Comparison of ENCODE assay signal across 27 mouse cellular contexts in genomic region chr1:152916936-152917335, GRCm38 (mm10). TPM values are rescaled to one million over a fixed set of nuclear protein-coding genes. Genes with fewer than 3 reads are reported as not detected.
DNase-seq lines count a peak whose midpoint lies in the region; ATAC-seq and TF ChIP-seq lines count a peak whose summit lies in the region.
"Had no signal": no experiment of that assay in that cellular context is flagged by ENCODE, and none has a peak within 500 bp of the region (broad histone marks: within the 10 kb centered on the region; RNA-seq: fewer than 3 reads in every experiment).

No protein-coding gene starts in this region.

- no peak for TF ChIP-seq EP300 in stomach, postnatal 0 days (optimal IDR thresholded peaks at IDR 0.05)

- peak; percentile 95 for DNase-seq in R1 (ENCODE audit: low read depth, low spot score)
- no peak for DNase-seq in stomach, postnatal 0 days (ENCODE audit: low spot score)
- no peak for DNase-seq in kidney, adult 18-20 months
- no peak for DNase-seq in hindbrain, postnatal 0 days (ENCODE audit: low spot score)
- no peak for DNase-seq in layer of hippocampus, adult 9-10 months (ENCODE audit: low spot score)
- DNase-seq: adrenal gland, postnatal 10 days; adrenal gland, postnatal 36 days; B cell, adult 2 months; cerebellum, adult 18-20 months; cerebellum, adult 9-10 months; cerebellum, postnatal 14 days; forebrain, postnatal 0 days; gastrocnemius, adult 2 months; gastrocnemius, postnatal 14 days; heart, adult 18-20 months; kidney, adult 11 months had no signal

- no peak overlapping the region for H3K9ac ChIP-seq in intestine, embryonic 15.5 days
- no peak overlapping the region for H3K9ac ChIP-seq in intestine, embryonic 16.5 days (ENCODE audit: low read depth, low read length)
- H3K9ac ChIP-seq in stomach, postnatal 0 days (ENCODE audit: low read length) = no peak overlapping the region
- no peak overlapping the region for H3K9ac ChIP-seq in hindbrain, postnatal 0 days (replicated peaks; ENCODE audit: low read length)
- H3K9ac ChIP-seq: embryonic facial prominence, embryonic 12.5 days; embryonic facial prominence, embryonic 15.5 days; forebrain, postnatal 0 days; heart, embryonic 13.5 days; hindbrain, embryonic 12.5 days; hindbrain, embryonic 15.5 days had no signal

- H3K4me2 ChIP-seq in intestine, embryonic 15.5 days (replicated peaks) = no peak overlapping the region
- no peak overlapping the region for H3K4me2 ChIP-seq in intestine, embryonic 16.5 days (ENCODE audit: low read depth, low read length)
- no peak overlapping the region for H3K4me2 ChIP-seq in stomach, postnatal 0 days (replicated peaks; ENCODE audit: low read depth)
- H3K4me2 ChIP-seq in hindbrain, postnatal 0 days (ENCODE audit: low read depth, low read length) = no peak overlapping the region
- H3K4me2 ChIP-seq: embryonic facial prominence, embryonic 12.5 days; embryonic facial prominence, embryonic 15.5 days; heart, embryonic 13.5 days; hindbrain, embryonic 12.5 days; hindbrain, embryonic 15.5 days had no signal

- no peaks in the 10 kb centered on the region for H3K27me3 ChIP-seq in intestine, embryonic 15.5 days (replicated peaks)
- no peaks in the 10 kb centered on the region for H3K27me3 ChIP-seq in intestine, embryonic 16.5 days (replicated peaks; ENCODE audit: control insufficient read depth, insufficient read depth, low read length)
- H3K27me3 ChIP-seq in stomach, postnatal 0 days (ENCODE audit: control insufficient read depth, insufficient read depth, low read length) = no peaks in the 10 kb centered on the region
- no peaks in the 10 kb centered on the region for H3K27me3 ChIP-seq in hindbrain, postnatal 0 days (ENCODE audit: insufficient read depth, low read length)
- H3K27me3 ChIP-seq: CH12.LX; embryonic facial prominence, embryonic 12.5 days; embryonic facial prominence, embryonic 15.5 days; heart, embryonic 13.5 days; hindbrain, embryonic 12.5 days; hindbrain, embryonic 15.5 days had no signal

- no peaks in the 10 kb centered on the region for H3K36me3 ChIP-seq in intestine, embryonic 15.5 days
- no peaks in the 10 kb centered on the region for H3K36me3 ChIP-seq in intestine, embryonic 16.5 days (ENCODE audit: control insufficient read depth, insufficient read depth, low read length)
- no peaks in the 10 kb centered on the region for H3K36me3 ChIP-seq in stomach, postnatal 0 days (ENCODE audit: control insufficient read depth, insufficient read depth, low read length)
- no peaks in the 10 kb centered on the region for H3K36me3 ChIP-seq in hindbrain, postnatal 0 days (ENCODE audit: insufficient read depth, low read length)
- H3K36me3 ChIP-seq: embryonic facial prominence, embryonic 12.5 days; embryonic facial prominence, embryonic 15.5 days; G1E; heart, embryonic 13.5 days; hindbrain, embryonic 12.5 days; hindbrain, embryonic 15.5 days had no signal

- no peak overlapping the region for H3K27ac ChIP-seq in intestine, embryonic 15.5 days
- H3K27ac ChIP-seq in intestine, embryonic 16.5 days (ENCODE audit: low read length) = no peak overlapping the region
- H3K27ac ChIP-seq in stomach, postnatal 0 days (replicated peaks) = no peak overlapping the region
- no peak overlapping the region for H3K27ac ChIP-seq in hindbrain, postnatal 0 days
- H3K27ac ChIP-seq: embryonic facial prominence, embryonic 12.5 days; embryonic facial prominence, embryonic 15.5 days; gastrocnemius, adult 2 months; heart, embryonic 13.5 days; hindbrain, embryonic 12.5 days; hindbrain, embryonic 15.5 days had no signal

- ATAC-seq in intestine, embryonic 15.5 days = 0 out of 2 replicates have a peak, but pooled peaks have one; percentile 34
- ATAC-seq in intestine, embryonic 16.5 days = no peak; the same call in 1 of the 2 replicates
- ATAC-seq in stomach, postnatal 0 days (ENCODE audit: low FRiP score, low TSS enrichment) = 0 out of 2 replicates have a peak, but pooled peaks have one; percentile 38
- ATAC-seq in hindbrain, postnatal 0 days = no peak
- ATAC-seq: forebrain, embryonic 14.5 days; forebrain, postnatal 0 days had no signal

- 0 out of 2 replicates have a peak, but pooled peaks cover 3% of the 10 kb centered on the region for H3K4me1 ChIP-seq in intestine, embryonic 15.5 days (replicated peaks)
- peaks cover 4% of the 10 kb centered on the region for H3K4me1 ChIP-seq in intestine, embryonic 16.5 days (ENCODE audit: control insufficient read depth, insufficient read depth, low read length)
- H3K4me1 ChIP-seq in stomach, postnatal 0 days (replicated peaks; ENCODE audit: control insufficient read depth, insufficient read depth) = no peaks in the 10 kb centered on the region
- no peaks in the 10 kb centered on the region for H3K4me1 ChIP-seq in hindbrain, postnatal 0 days (ENCODE audit: insufficient read depth, low read length)
- H3K4me1 ChIP-seq: embryonic facial prominence, embryonic 12.5 days; embryonic facial prominence, embryonic 15.5 days; hindbrain, embryonic 12.5 days; hindbrain, embryonic 15.5 days had no signal

- WGBS in intestine, embryonic 15.5 days = 77% methylated on average over 5 of the region's 5 CpGs
- WGBS in intestine, embryonic 16.5 days = 65% methylated on average over 5 of the region's 5 CpGs
- 61% methylated on average over 5 of the region's 5 CpGs for WGBS in stomach, postnatal 0 days
- 89% methylated on average over 5 of the region's 5 CpGs for WGBS in hindbrain, postnatal 0 days

- H3K4me3 ChIP-seq in intestine, embryonic 15.5 days (replicated peaks) = no peak overlapping the region
- no peak overlapping the region for H3K4me3 ChIP-seq in intestine, embryonic 16.5 days (ENCODE audit: low read length)
- H3K4me3 ChIP-seq in stomach, postnatal 0 days (ENCODE audit: low read depth, low read length) = no peak overlapping the region
- no peak overlapping the region for H3K4me3 ChIP-seq in hindbrain, postnatal 0 days (ENCODE audit: low read length)
- H3K4me3 ChIP-seq: embryonic facial prominence, embryonic 12.5 days; embryonic facial prominence, embryonic 15.5 days; gastrocnemius, adult 2 months; heart, embryonic 13.5 days; hindbrain, embryonic 12.5 days; hindbrain, embryonic 15.5 days had no signal

- no peaks in the 10 kb centered on the region for H3K9me3 ChIP-seq in intestine, embryonic 15.5 days
- H3K9me3 ChIP-seq in intestine, embryonic 16.5 days (ENCODE audit: control insufficient read depth, low read length) = no peaks in the 10 kb centered on the region
- H3K9me3 ChIP-seq in stomach, postnatal 0 days (ENCODE audit: control insufficient read depth, low read length) = no peaks in the 10 kb centered on the region
- H3K9me3 ChIP-seq in hindbrain, postnatal 0 days (ENCODE audit: low read length) = no peaks in the 10 kb centered on the region
- H3K9me3 ChIP-seq: embryonic facial prominence, embryonic 12.5 days; embryonic facial prominence, embryonic 15.5 days; G1E; heart, embryonic 13.5 days; hindbrain, embryonic 12.5 days; hindbrain, embryonic 15.5 days had no signal

- TF ChIP-seq CTCF in stomach, postnatal 0 days (IDR thresholded peaks at IDR 0.05; ENCODE audit: low read depth) = no peak
- TF ChIP-seq CTCF in hindbrain, postnatal 0 days (IDR thresholded peaks at IDR 0.05; ENCODE audit: low read depth) = no peak

RNA-seq across cellular contexts. Expression of gene Smg7, which starts 14.5 kb away (rescaled TPM):
- polyA plus RNA-seq in intestine, embryonic 15.5 days (2015; fragmentation: Nextera tagmentation; extraction: Ambion mirVana) = 22.5 and 23.9 TPM in 2 replicates
- polyA plus RNA-seq in intestine, embryonic 16.5 days (2015; fragmentation: Nextera tagmentation; extraction: Ambion mirVana) = 17.1 and 17.8 TPM in 2 replicates
- polyA plus RNA-seq in stomach, postnatal 0 days (2015; fragmentation: Nextera tagmentation; extraction: Ambion mirVana) = 10.3 and 10.7 TPM in 2 replicates
- 60.8 and 65.0 TPM in 2 replicates for total RNA-seq in hindbrain, postnatal 0 days (2014; rRNA removed)
- polyA plus RNA-seq in hindbrain, postnatal 0 days (2015; fragmentation: Nextera tagmentation; extraction: Ambion mirVana) = 24.6 and 26.9 TPM in 2 replicates

RNA-seq across cellular contexts. Expression of gene Nmnat2, which starts 37.9 kb away (rescaled TPM):
- 1.8 and 2.2 TPM in 2 replicates for polyA plus RNA-seq in intestine, embryonic 15.5 days (2015; fragmentation: Nextera tagmentation; extraction: Ambion mirVana)
- 1.3 and 1.9 TPM in 2 replicates for polyA plus RNA-seq in intestine, embryonic 16.5 days (2015; fragmentation: Nextera tagmentation; extraction: Ambion mirVana)
- 1.2 and 1.3 TPM in 2 replicates for polyA plus RNA-seq in stomach, postnatal 0 days (2015; fragmentation: Nextera tagmentation; extraction: Ambion mirVana)
- total RNA-seq in hindbrain, postnatal 0 days (2014; rRNA removed) = 120 and 121 TPM in 2 replicates
- polyA plus RNA-seq in hindbrain, postnatal 0 days (2015; fragmentation: Nextera tagmentation; extraction: Ambion mirVana) = 58.0 and 70.5 TPM in 2 replicates
- total RNA-seq: hematopoietic stem cell, adult 5-6 weeks had no signal
- polyA plus RNA-seq: G1E had no signal

Comparison
In these comparisons a context has a peak if more than half of its experiments do, and no peak if none do; other contexts are left out.
1. ATAC-seq: peak in intestine, embryonic 15.5 days (single experiment) and stomach, postnatal 0 days (single experiment); none in intestine, embryonic 16.5 days (single experiment) and hindbrain, postnatal 0 days (single experiment).
2. RNA of gene Nmnat2, which starts 37.9 kb away (polyA plus RNA-seq): 58.0 to 70.5 TPM in hindbrain, postnatal 0 days; 1.8 to 2.2 TPM in intestine, embryonic 15.5 days, 1.2 to 1.3 TPM in stomach, postnatal 0 days and 1.3 to 1.9 TPM in intestine, embryonic 16.5 days; every median in the first group is over 10 times any median in the second.